Mouse (Mus musculus): Measurements from ENCODE around the gene Elf4.
A peak's percentile ranks its signal among the peaks of the same experiment; 100 is the strongest.

GRCm38 (mm10) chrX:48462754-48463507, at the start of gene Elf4:
- TF ChIP-seq POLR2A (IDR thresholded peaks at IDR 0.05; ENCODE audit: control insufficient read depth in 1 of 2, insufficient read depth in 1 of 2, low read depth in 1 of 2, low read length in 2 of 2, poor library complexity in 1 of 2) = peak in 1 of 2 experiments; percentile 27; a peak in 1 of 4 replicates
- peak; percentile 74 to 89 (median 77) for TF ChIP-seq CTCF (IDR thresholded peaks at IDR 0.05 in 2 of 3, conservative IDR thresholded peaks at IDR 0.05 in 1 of 3; ENCODE audit: control insufficient read depth in 1 of 3, insufficient read depth in 1 of 3, low read depth in 2 of 3, low read length in 3 of 3, poor library complexity in 1 of 3, severe bottlenecking in 1 of 3)
- TF ChIP-seq CHD2 (IDR thresholded peaks at IDR 0.05; ENCODE audit: low read length) = no peak
- TF ChIP-seq MXI1 (IDR thresholded peaks at IDR 0.05; ENCODE audit: low read depth, low read length) = no peak
- no peak for TF ChIP-seq HCFC1 (IDR thresholded peaks at IDR 0.05; ENCODE audit: low read depth, low read length)
- TF ChIP-seq TBP (IDR thresholded peaks at IDR 0.05; ENCODE audit: low read depth, low read length) = no peak
- no peak for TF ChIP-seq EP300 (IDR thresholded peaks at IDR 0.05; ENCODE audit: low read depth in 1 of 2, low read length in 2 of 2)
- no peak for TF ChIP-seq RCOR1 (IDR thresholded peaks at IDR 0.05; ENCODE audit: low read depth, low read length)
- no peak for TF ChIP-seq ELF1 (IDR thresholded peaks at IDR 0.05; ENCODE audit: low read depth, low read length)
- TF ChIP-seq TCF12 (IDR thresholded peaks at IDR 0.05; ENCODE audit: low read depth, low read length) = no peak
